Mouse (Mus musculus) embryonic facial prominence, embryonic 10.5 days (tissue): ENCODE measurements around the gene Ajap1. TPM values are rescaled to one million over a fixed set of nuclear protein-coding genes. Genes with fewer than 3 reads are reported as not detected.

Experiments
- DNase-seq: peaks from one replicate; pipeline ENCODE4 v3.0.0-alpha.2; 2017; ENCODE audit warnings: low spot score
- H3K27ac ChIP-seq: fragments of 300-500 bp; sonication (generic); replicated peaks from 2 replicates; pipeline ENCODE4 v1.5.1; 2016; ENCODE audit warnings: mild to moderate bottlenecking
- H3K27me3 ChIP-seq: fragments of 300-500 bp; sonication (generic); replicated peaks from 2 replicates; pipeline ENCODE4 v1.6.1; 2016; ENCODE audit warnings: low read depth, mild to moderate bottlenecking; ENCODE audit not compliant: poor library complexity, severe bottlenecking
- H3K36me3 ChIP-seq: fragments of 300-500 bp; sonication (generic); replicated peaks from 2 replicates; pipeline ENCODE4 v1.6.1; 2016; ENCODE audit warnings: mild to moderate bottlenecking, moderate library complexity
- H3K4me1 ChIP-seq: fragments of 300-500 bp; sonication (generic); 2 replicates; pipeline ENCODE4 v1.6.1; 2016
- H3K4me3 ChIP-seq: fragments of 300-500 bp; sonication (generic); 2 replicates; pipeline ENCODE4 v1.5.1; 2016; ENCODE audit warnings: mild to moderate bottlenecking, moderate library complexity
- H3K9me3 ChIP-seq: fragments of 300-500 bp; sonication (generic); 2 replicates; pipeline ENCODE4 v1.6.1; 2016; ENCODE audit warnings: mild to moderate bottlenecking
- WGBS: fragments of 180-500 bp; shearing (Covaris S2); methylation state at CpG from one replicate; pipeline ENCODE4 v1.1.7; 2016; 5-methylcytosine and 5-hydroxymethylcytosine counted together
- polyA plus RNA-seq: library from polyadenylated mRNA; unstranded; fragments of >200 nt; fragmentation: Nextera tagmentation; extraction: Ambion mirVana; gene quantifications from 2 replicates; pipeline ENCODE4 v1.2.1, GENCODE M21; 2016

Ajap1 gene
- polyA plus RNA-seq, 1 experiment from 2014 or later, result 1.7 TPM

GRCm38 (mm10) chr4:153481361-153482234 lies 1.0 kb downstream of the Ajap1 start:
- Histone ChIP-seq H3K36me3 (no peaks in the 10 kb centered on the region), H3K4me3 (peak overlapping the region; percentile 63), H3K27ac (peak overlapping the region; percentile 49), H3K4me1 (peaks cover 68% of the 10 kb centered on the region), H3K9me3 (no peaks in the 10 kb centered on the region), H3K27me3 (peaks cover 93% of the 10 kb centered on the region)
- DNase-seq, result peak; percentile 52
- 1% methylated on average over 71 of the region's 71 CpGs for WGBS

GRCm38 (mm10) chr4:153480551-153481262 lies 1.9 kb downstream of the Ajap1 start:
- 3% methylated on average over 19 of the region's 19 CpGs for WGBS
- DNase-seq, result peak; percentile 77
- peak overlapping the region; percentile 63 for H3K4me3 ChIP-seq
- peaks cover 65% of the 10 kb centered on the region for H3K4me1 ChIP-seq
- H3K9me3 ChIP-seq, result no peaks in the 10 kb centered on the region
- H3K36me3 ChIP-seq, result no peaks in the 10 kb centered on the region
- H3K27me3 ChIP-seq, result peaks cover 92% of the 10 kb centered on the region
- H3K27ac ChIP-seq, result peak overlapping the region; percentile 49; the same call in 1 of the 2 replicates

- Histone ChIP-seq H3K27me3 (peaks cover 76% of the 10 kb centered on the region), H3K36me3 (no peaks in the 10 kb centered on the region), H3K4me3 (0 out of 2 replicates have a peak overlapping the region, but pooled peaks have one; percentile 22), H3K9me3 (no peaks in the 10 kb centered on the region), H3K27ac (no peak overlapping the region), H3K4me1 (peaks cover 59% of the 10 kb centered on the region)
- DNase-seq, result peak; percentile 18
- WGBS, result 16% methylated on average over 8 of the region's 8 CpGs
Observed at GRCm38 (mm10) chr4:153479144-153479543, 3.5 kb downstream of the Ajap1 start.

- no peak overlapping the region for H3K4me3 ChIP-seq
- H3K9me3 ChIP-seq, result peaks cover 10% of the 10 kb centered on the region
- no peak overlapping the region for H3K27ac ChIP-seq
- 75% methylated on average over 4 of the region's 4 CpGs for whole genome bisulfite sequencing
- peaks cover 22% of the 10 kb centered on the region for H3K27me3 ChIP-seq
- no peaks in the 10 kb centered on the region; the same call in 1 of the 2 replicates for H3K36me3 ChIP-seq
- peaks cover 8% of the 10 kb centered on the region for H3K4me1 ChIP-seq
- no peak for DNase-seq
Observed at GRCm38 (mm10) chr4:153473480-153474252, 8.9 kb downstream of the Ajap1 start.

- H3K9me3 ChIP-seq, result peaks cover 10% of the 10 kb centered on the region
- no peaks in the 10 kb centered on the region; the same call in 1 of the 2 replicates for H3K36me3 ChIP-seq
- WGBS, result 89% methylated on average over 15 of the region's 15 CpGs
- H3K4me1 ChIP-seq, result peaks cover 9% of the 10 kb centered on the region; the same call in 1 of the 2 replicates
- no peak overlapping the region for H3K27ac ChIP-seq
- DNase-seq, result no peak
- no peak overlapping the region for H3K4me3 ChIP-seq
- no peaks in the 10 kb centered on the region for H3K27me3 ChIP-seq
Observed at GRCm38 (mm10) chr4:153469712-153470111, 12.9 kb downstream of the Ajap1 start.

- H3K27ac ChIP-seq, result no peak overlapping the region
- H3K4me1 ChIP-seq, result peaks cover 7% of the 10 kb centered on the region; the same call in 1 of the 2 replicates
- WGBS, result 89% methylated on average over 15 of the region's 15 CpGs
- H3K27me3 ChIP-seq, result 0 out of 2 replicates have a peak, but pooled peaks cover 2% of the 10 kb centered on the region
- no peaks in the 10 kb centered on the region for H3K36me3 ChIP-seq
- DNase-seq, result no peak
- H3K4me3 ChIP-seq, result no peak overlapping the region
- no peaks in the 10 kb centered on the region for H3K9me3 ChIP-seq
Observed at GRCm38 (mm10) chr4:153459934-153460333, 22.7 kb downstream of the Ajap1 start.

GRCm38 (mm10) chr4:153459503-153459902 lies 23.1 kb downstream of the Ajap1 start:
- H3K36me3 ChIP-seq, result no peaks in the 10 kb centered on the region
- H3K4me1 ChIP-seq, result peaks cover 3% of the 10 kb centered on the region; the same call in 1 of the 2 replicates
- 91% methylated on average over 9 of the region's 9 CpGs for WGBS
- H3K27me3 ChIP-seq, result 0 out of 2 replicates have a peak, but pooled peaks cover 2% of the 10 kb centered on the region
- no peaks in the 10 kb centered on the region for H3K9me3 ChIP-seq
- H3K4me3 ChIP-seq, result no peak overlapping the region
- DNase-seq, result no peak
- H3K27ac ChIP-seq, result no peak overlapping the region

- no peak overlapping the region for H3K4me3 ChIP-seq
- no peaks in the 10 kb centered on the region for H3K36me3 ChIP-seq
- 88% methylated on average over 15 of the region's 15 CpGs for WGBS
- H3K4me1 ChIP-seq, result 0 out of 2 replicates have a peak, but pooled peaks cover 3% of the 10 kb centered on the region
- H3K27ac ChIP-seq, result no peak overlapping the region
- no peak for DNase-seq
- H3K9me3 ChIP-seq, result no peaks in the 10 kb centered on the region
- H3K27me3 ChIP-seq, result 0 out of 2 replicates have a peak, but pooled peaks cover 2% of the 10 kb centered on the region
Observed at GRCm38 (mm10) chr4:153458821-153459220, 23.8 kb downstream of the Ajap1 start.

GRCm38 (mm10) chr4:153453496-153453895 lies 29.1 kb downstream of the Ajap1 start:
- no peaks in the 10 kb centered on the region for H3K27me3 ChIP-seq

GRCm38 (mm10) chr4:153451516-153451915 lies 31.1 kb downstream of the Ajap1 start:
- Histone ChIP-seq H3K4me3 (no peak overlapping the region), H3K36me3 (no peaks in the 10 kb centered on the region), H3K4me1 (no peaks in the 10 kb centered on the region), H3K27me3 (no peaks in the 10 kb centered on the region), H3K27ac (no peak overlapping the region), H3K9me3 (no peaks in the 10 kb centered on the region)
- WGBS, result 89% methylated on average over 8 of the region's 8 CpGs
- no peak for DNase-seq

More at GRCm38 (mm10) chr4:153453496-153453895, 29.1 kb downstream of the Ajap1 start:
- no peak for DNase-seq
- Histone ChIP-seq H3K4me1 (no peaks in the 10 kb centered on the region), H3K9me3 (no peaks in the 10 kb centered on the region), H3K27ac (no peak overlapping the region), H3K4me3 (no peak overlapping the region), H3K36me3 (no peaks in the 10 kb centered on the region)
- WGBS, result 93% methylated on average over 7 of the region's 7 CpGs

- Histone ChIP-seq H3K27ac (no peak overlapping the region), H3K4me3 (no peak overlapping the region), H3K9me3 (no peaks in the 10 kb centered on the region), H3K4me1 (peaks cover 4% of the 10 kb centered on the region; the same call in 1 of the 2 replicates), H3K27me3 (no peaks in the 10 kb centered on the region), H3K36me3 (no peaks in the 10 kb centered on the region)
- DNase-seq, result no peak
- WGBS, result 86% methylated on average over 10 of the region's 10 CpGs
Observed at GRCm38 (mm10) chr4:153442522-153442921, 40.1 kb downstream of the Ajap1 start.

GRCm38 (mm10) chr4:153439868-153440267 lies 42.7 kb downstream of the Ajap1 start:
- no peaks in the 10 kb centered on the region for H3K27me3 ChIP-seq
- no peak overlapping the region for H3K27ac ChIP-seq
- WGBS, result 80% methylated on average over 11 of the region's 11 CpGs

More at GRCm38 (mm10) chr4:153439868-153440267, 42.7 kb downstream of the Ajap1 start:
- no peak for DNase-seq
- no peaks in the 10 kb centered on the region for H3K9me3 ChIP-seq
- H3K36me3 ChIP-seq, result no peaks in the 10 kb centered on the region
- H3K4me1 ChIP-seq, result peaks cover 4% of the 10 kb centered on the region; the same call in 1 of the 2 replicates
- H3K4me3 ChIP-seq, result no peak overlapping the region
